Mouse (Mus musculus) C2C12 (cell line): Measurements from ENCODE around the gene Ramp1.

Experiments
- CEBPB ChIP-seq: IDR thresholded peaks from one replicate; pipeline ENCODE4 v1.6.1; 2011; ENCODE audit warnings: low read depth, mild to moderate bottlenecking, control low read depth, moderate library complexity
- CTCF ChIP-seq: IDR thresholded peaks from one replicate; pipeline ENCODE4 v1.5.1; 2011; ENCODE audit not compliant: control insufficient read depth, insufficient read depth, insufficient read length
- FOSL1 ChIP-seq: IDR thresholded peaks from one replicate; pipeline ENCODE4 v1.8.0; 2011; ENCODE audit warnings: mild to moderate bottlenecking, low read length; ENCODE audit not compliant: poor library complexity, insufficient read depth, severe bottlenecking
- MYOD1 ChIP-seq: IDR thresholded peaks from one replicate; pipeline ENCODE4 v1.6.1; 2011; ENCODE audit warnings: low read depth; ENCODE audit not compliant: control insufficient read depth, insufficient read length
- MYOG ChIP-seq: IDR thresholded peaks from one replicate; pipeline ENCODE4 v1.6.1; 2011; ENCODE audit not compliant: control insufficient read depth, insufficient read length; ENCODE audit errors: extremely low read depth
- USF1 ChIP-seq: IDR thresholded peaks from one replicate; pipeline ENCODE4 v1.6.1; 2011; ENCODE audit warnings: low read depth, mild to moderate bottlenecking, control low read depth, moderate library complexity

DNA sequence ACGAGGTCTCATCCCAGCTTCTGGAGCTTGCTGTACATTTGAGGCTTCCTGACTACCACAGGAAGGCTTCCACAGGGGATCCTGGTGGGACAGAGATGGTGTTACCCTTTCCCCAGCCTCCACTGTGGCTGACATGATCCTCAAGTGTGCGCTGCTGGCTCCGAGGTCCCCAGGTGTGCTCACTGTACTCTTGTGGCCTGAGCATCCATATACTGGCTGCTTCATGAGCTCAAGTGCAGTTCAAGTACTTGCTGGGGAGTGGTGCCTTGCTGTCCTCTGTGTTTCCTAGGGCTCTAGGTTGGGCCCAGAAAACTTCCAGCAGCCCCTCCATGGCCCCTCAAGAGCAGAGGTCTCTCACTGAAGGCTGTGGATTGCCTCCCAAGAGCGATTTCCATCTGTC is 14.1 kb downstream of the Ramp1 start:
- TF ChIP-seq MYOG: no peak
- no peak for TF ChIP-seq CTCF
- TF ChIP-seq USF1: no peak
- no peak for TF ChIP-seq MYOD1
- TF ChIP-seq FOSL1: no peak
- TF ChIP-seq CEBPB: no peak
